Comparison of ENCODE assay signal across 9 mouse cellular contexts in the genomic region with DNA sequence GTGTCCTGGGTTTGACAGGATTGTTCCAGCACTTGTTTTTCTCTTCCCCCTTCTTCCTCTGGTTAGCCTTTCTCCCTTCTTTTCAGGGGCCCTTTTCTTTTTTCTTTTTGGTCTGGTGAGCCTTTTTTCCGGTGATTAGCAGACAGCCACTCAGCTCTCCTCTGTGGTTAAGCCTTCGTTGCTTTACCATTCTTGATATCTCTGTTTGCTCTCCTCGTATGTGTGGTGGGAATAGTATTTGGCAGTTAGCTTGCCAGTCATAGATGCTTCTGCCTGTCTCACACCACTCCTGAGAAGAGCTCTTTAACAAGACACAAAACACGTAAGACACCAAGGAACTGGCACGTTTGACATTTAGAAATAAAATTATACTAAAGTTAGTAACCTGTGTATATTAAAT. TPM values are rescaled to one million over a fixed set of nuclear protein-coding genes. Genes with fewer than 3 reads are reported as not detected.
DNase-seq lines count a peak whose midpoint lies in the region; ATAC-seq and TF ChIP-seq lines count a peak whose summit lies in the region.
"Had no signal": no experiment of that assay in that cellular context is flagged by ENCODE, and none has a peak within 500 bp of the region (broad histone marks: within the 10 kb centered on the region; RNA-seq: fewer than 3 reads in every experiment).

No protein-coding gene starts in this region.

- ATAC-seq in heart, embryonic 14.5 days (ENCODE audit: insufficient number of reproducible peaks, insufficient read depth, low FRiP score, low read depth): no peak
- ATAC-seq in hindbrain, embryonic 14.5 days (ENCODE audit: low FRiP score): no peak
- ATAC-seq in midbrain, embryonic 12.5 days (ENCODE audit: low FRiP score, low read depth): no peak

- no peak for TF ChIP-seq CTCF in heart, adult 2 months (IDR thresholded peaks at IDR 0.05)
- no peak for TF ChIP-seq CTCF in MEL (IDR thresholded peaks at IDR 0.05 in 2 of 3, conservative IDR thresholded peaks at IDR 0.05 in 1 of 3; ENCODE audit: control insufficient read depth in 1 of 3, insufficient read depth in 1 of 3, low read depth in 2 of 3, low read length in 3 of 3, poor library complexity in 1 of 3, severe bottlenecking in 1 of 3)

- 0 out of 4 replicates have a peak overlapping the region, but pooled peaks of 1 of the 2 experiments have one; percentile 76 for H3K4me3 ChIP-seq in heart, embryonic 14.5 days (ENCODE audit: control insufficient read depth in 1 of 2, insufficient read depth in 1 of 2, low read depth in 1 of 2, low read length in 2 of 2)
- H3K4me3 ChIP-seq in heart, adult 2 months: no peak overlapping the region
- H3K4me3 ChIP-seq in MEL (ENCODE audit: control insufficient read depth in 1 of 2, insufficient read depth in 1 of 2, low read depth in 2 of 2, low read length in 2 of 2): peak overlapping the region; percentile 25 to 36; a peak in 3 of 4 replicates
- H3K4me3 ChIP-seq in hindbrain, embryonic 14.5 days (replicated peaks; ENCODE audit: low read length): peak overlapping the region; percentile 56
- H3K4me3 ChIP-seq in midbrain, embryonic 12.5 days: no peak overlapping the region

- H3K4me2 ChIP-seq in heart, embryonic 14.5 days (ENCODE audit: low read length): peak overlapping the region; percentile 88
- peak overlapping the region; percentile 72 for H3K4me2 ChIP-seq in hindbrain, embryonic 14.5 days (replicated peaks)
- H3K4me2 ChIP-seq in midbrain, embryonic 12.5 days (replicated peaks): peak overlapping the region; percentile 69

- H3K27me3 ChIP-seq in heart, embryonic 14.5 days (ENCODE audit: control insufficient read depth, insufficient read depth, low read length): no peaks in the 10 kb centered on the region
- no peaks in the 10 kb centered on the region for H3K27me3 ChIP-seq in heart, adult 2 months (ENCODE audit: control insufficient read depth, insufficient read depth, low read length)
- H3K27me3 ChIP-seq in MEL (ENCODE audit: control insufficient read depth in 1 of 2, insufficient read depth in 2 of 2, low read length in 2 of 2): no peaks in the 10 kb centered on the region
- no peaks in the 10 kb centered on the region for H3K27me3 ChIP-seq in hindbrain, embryonic 14.5 days (ENCODE audit: control insufficient read depth, insufficient read depth, low read length)
- no peaks in the 10 kb centered on the region for H3K27me3 ChIP-seq in midbrain, embryonic 12.5 days

- H3K9me3 ChIP-seq in heart, embryonic 14.5 days (ENCODE audit: control insufficient read depth, low read length): no peaks in the 10 kb centered on the region
- H3K9me3 ChIP-seq in MEL (replicated peaks; ENCODE audit: insufficient read depth, low read length): no peaks in the 10 kb centered on the region
- H3K9me3 ChIP-seq in hindbrain, embryonic 14.5 days (ENCODE audit: control insufficient read depth, low read length): no peaks in the 10 kb centered on the region
- no peaks in the 10 kb centered on the region for H3K9me3 ChIP-seq in midbrain, embryonic 12.5 days

- TF ChIP-seq EP300 in heart, adult 2 months (IDR thresholded peaks at IDR 0.05; ENCODE audit: insufficient read depth, low read depth, low read length): no peak
- no peak for TF ChIP-seq EP300 in MEL (IDR thresholded peaks at IDR 0.05; ENCODE audit: low read depth in 1 of 2, low read length in 2 of 2)

- peak overlapping the region; percentile 92; the same call in 1 of the 2 replicates for H3K9ac ChIP-seq in heart, embryonic 14.5 days (ENCODE audit: low read length)
- H3K9ac ChIP-seq in heart, adult 2 months (ENCODE audit: low read depth, low read length): no peak overlapping the region; the same call in 1 of the 2 replicates
- H3K9ac ChIP-seq in MEL (ENCODE audit: control insufficient read depth, low read depth, low read length, poor library complexity, severe bottlenecking): peak overlapping the region; percentile 56
- H3K9ac ChIP-seq in hindbrain, embryonic 14.5 days: peak overlapping the region; percentile 89
- H3K9ac ChIP-seq in midbrain, embryonic 12.5 days (replicated peaks): 0 out of 2 replicates have a peak overlapping the region, but pooled peaks have one; percentile 47

- no peak for TF ChIP-seq RAD21 in MEL (IDR thresholded peaks at IDR 0.05; ENCODE audit: low read depth, low read length)

- H3K79me2 ChIP-seq in heart, adult 2 months (replicated peaks; ENCODE audit: control insufficient read depth, insufficient read depth, low read length): no peaks in the 10 kb centered on the region
- no peaks in the 10 kb centered on the region for H3K79me2 ChIP-seq in MEL (ENCODE audit: control insufficient read depth, insufficient read depth, low read length, poor library complexity)

- H3K4me1 ChIP-seq in heart, embryonic 14.5 days (ENCODE audit: control insufficient read depth in 2 of 2, insufficient read depth in 2 of 2, low read length in 2 of 2): peaks cover 0 to 9% of the 10 kb centered on the region in 2 experiments; a peak in 1 of 4 replicates
- no peaks in the 10 kb centered on the region; the same call in 1 of the 2 replicates for H3K4me1 ChIP-seq in heart, adult 2 months (ENCODE audit: control insufficient read depth, insufficient read depth, low read length)
- peaks cover 0 to 9% of the 10 kb centered on the region in 2 experiments; a peak in 2 of 4 replicates for H3K4me1 ChIP-seq in MEL (ENCODE audit: control insufficient read depth in 1 of 2, insufficient read depth in 2 of 2, low read length in 2 of 2)
- peaks cover 10% of the 10 kb centered on the region for H3K4me1 ChIP-seq in hindbrain, embryonic 14.5 days (replicated peaks; ENCODE audit: control insufficient read depth, insufficient read depth, low read length)
- H3K4me1 ChIP-seq in midbrain, embryonic 12.5 days: peaks cover 11% of the 10 kb centered on the region

- WGBS in heart, embryonic 14.5 days: 69% methylated on average over 5 of the region's 5 CpGs
- 75% methylated on average over 5 of the region's 5 CpGs for WGBS in heart, adult 2 months
- WGBS in hindbrain, embryonic 14.5 days: 54% methylated on average over 5 of the region's 5 CpGs
- WGBS in midbrain, embryonic 12.5 days: 37% methylated on average over 5 of the region's 5 CpGs

- intact Hi-C loops in heart, adult 2 months (cut with DNase I): loop anchor here (10.0 kb wide), 1 partner anchor 1590 kb away; no protein-coding TSS in a partner anchor

- TF ChIP-seq POLR2A in heart, adult 2 months (IDR thresholded peaks at IDR 0.05; ENCODE audit: insufficient read depth, low read depth, low read length): no peak
- TF ChIP-seq POLR2A in MEL (IDR thresholded peaks at IDR 0.05; ENCODE audit: control insufficient read depth in 1 of 2, insufficient read depth in 1 of 2, low read depth in 1 of 2, low read length in 2 of 2, poor library complexity in 1 of 2): peak in 1 of 2 experiments; percentile 38; a peak in 1 of 4 replicates

- DNase-seq in heart, adult 2 months: no peak
- peak; percentile 68 for DNase-seq in MEL (ENCODE audit: low read depth, low spot score)
- no peak for DNase-seq in hindbrain, embryonic 14.5 days (ENCODE audit: low spot score)
- DNase-seq in embryo, embryonic 10.5 days (ENCODE audit: low spot score): no peak
- no peak for DNase-seq in testis, postnatal 14 days (ENCODE audit: low spot score)
- no peak for DNase-seq in gastrocnemius, postnatal 4 days (ENCODE audit: low spot score in 2 of 2)
- DNase-seq: gastrocnemius, postnatal 10 days had no signal

- H3K27ac ChIP-seq in heart, embryonic 14.5 days (replicated peaks in 1 of 2; ENCODE audit: control insufficient read depth in 1 of 2, insufficient read depth in 1 of 2, low read depth in 2 of 2, low read length in 2 of 2): no peak overlapping the region
- no peak overlapping the region for H3K27ac ChIP-seq in heart, adult 2 months
- peak overlapping the region; percentile 76 for H3K27ac ChIP-seq in MEL (ENCODE audit: control insufficient read depth, low read depth, low read length)
- H3K27ac ChIP-seq in hindbrain, embryonic 14.5 days: peak overlapping the region; percentile 96
- 0 out of 2 replicates have a peak overlapping the region, but pooled peaks have one; percentile 25 for H3K27ac ChIP-seq in midbrain, embryonic 12.5 days (replicated peaks)

- H3K36me3 ChIP-seq in heart, embryonic 14.5 days (ENCODE audit: control insufficient read depth, insufficient read depth, low read length): no peaks in the 10 kb centered on the region
- no peaks in the 10 kb centered on the region; the same call in 1 of the 2 replicates for H3K36me3 ChIP-seq in heart, adult 2 months (ENCODE audit: control insufficient read depth, insufficient read depth, low read length)
- H3K36me3 ChIP-seq in MEL (ENCODE audit: control insufficient read depth in 1 of 2, insufficient read depth in 2 of 2, low read length in 2 of 2): peaks cover 0 to 8% of the 10 kb centered on the region in 2 experiments; a peak in 2 of 4 replicates
- H3K36me3 ChIP-seq in hindbrain, embryonic 14.5 days (replicated peaks; ENCODE audit: control insufficient read depth, insufficient read depth): no peaks in the 10 kb centered on the region
- no peaks in the 10 kb centered on the region for H3K36me3 ChIP-seq in midbrain, embryonic 12.5 days

RNA-seq across cellular contexts. Expression of gene Abt1, which starts 20.8 kb away (rescaled TPM):
- polyA plus RNA-seq in heart, embryonic 14.5 days (2014; fragmentation: Nextera tagmentation; extraction: Ambion mirVana): 8.3 and 9.1 TPM in 2 replicates
- 1 to 10 TPM; 3.9 to 5.1 TPM for total RNA-seq in heart, adult 2 months (2021)
- polyA plus RNA-seq in heart, adult 2 months (2012; rRNA removed): 2.4 and 3.1 TPM in 2 replicates
- 12.5 and 16.2 TPM in 2 replicates for total RNA-seq in MEL (2012; rRNA removed)
- polyA plus RNA-seq in MEL (2012; ENCODE audit: insufficient read depth in 1 of 2, insufficient read length in 2 of 2, low read depth in 1 of 2, low replicate concordance in 2 of 2, missing spikeins in 1 of 2): 10 to 100 TPM in 1 of 2 experiments, not detected in 1; 14.2 TPM
- 8.5 and 8.9 TPM in 2 replicates for polyA plus RNA-seq in hindbrain, embryonic 14.5 days (2014; fragmentation: Nextera tagmentation; extraction: Ambion mirVana)
- 10.1 and 12.3 TPM in 2 replicates for polyA plus RNA-seq in midbrain, embryonic 12.5 days (2016; fragmentation: Nextera tagmentation; extraction: Ambion mirVana)
- 1 to 10 TPM; 6.2 to 6.6 TPM for total RNA-seq in gastrocnemius, postnatal 4 days (2021)

RNA-seq across cellular contexts. Expression of gene Btn1a1, which starts 21.2 kb away (rescaled TPM):
- 1.7 and 1.9 TPM in 2 replicates for polyA plus RNA-seq in heart, embryonic 14.5 days (2014; fragmentation: Nextera tagmentation; extraction: Ambion mirVana)
- not detected for total RNA-seq in heart, adult 2 months (2021)
- 0.20 TPM in 1 of 2 replicates, not detected in the other for polyA plus RNA-seq in heart, adult 2 months (2012; rRNA removed)
- total RNA-seq in MEL (2012; rRNA removed): 0.07 TPM in 1 of 2 replicates, not detected in the other
- polyA plus RNA-seq in MEL (2012; ENCODE audit: insufficient read depth in 1 of 2, insufficient read length in 2 of 2, low read depth in 1 of 2, low replicate concordance in 2 of 2, missing spikeins in 1 of 2): under 1 TPM in 1 of 2 experiments, not detected in 1; 0.25 TPM
- 0.05 TPM in 1 of 2 replicates, not detected in the other for polyA plus RNA-seq in hindbrain, embryonic 14.5 days (2014; fragmentation: Nextera tagmentation; extraction: Ambion mirVana)
- polyA plus RNA-seq in midbrain, embryonic 12.5 days (2016; fragmentation: Nextera tagmentation; extraction: Ambion mirVana): not detected in 2 replicates
- not detected for total RNA-seq in gastrocnemius, postnatal 4 days (2021)
- total RNA-seq: gastrocnemius, postnatal 10 days had no signal

RNA-seq across cellular contexts. Expression of gene Btn2a2, which starts 44.2 kb away (rescaled TPM):
- polyA plus RNA-seq in heart, embryonic 14.5 days (2014; fragmentation: Nextera tagmentation; extraction: Ambion mirVana): 0.40 and 0.43 TPM in 2 replicates
- total RNA-seq in heart, adult 2 months (2021): not detected
- not detected in 2 replicates for polyA plus RNA-seq in heart, adult 2 months (2012; rRNA removed)
- not detected in 2 replicates for total RNA-seq in MEL (2012; rRNA removed)
- not detected for polyA plus RNA-seq in MEL (2012; ENCODE audit: insufficient read depth in 1 of 2, insufficient read length in 2 of 2, low read depth in 1 of 2, low replicate concordance in 2 of 2, missing spikeins in 1 of 2)
- polyA plus RNA-seq in hindbrain, embryonic 14.5 days (2014; fragmentation: Nextera tagmentation; extraction: Ambion mirVana): 0.21 TPM in 1 of 2 replicates, not detected in the other
- 0.10 and 0.17 TPM in 2 replicates for polyA plus RNA-seq in midbrain, embryonic 12.5 days (2016; fragmentation: Nextera tagmentation; extraction: Ambion mirVana)
- under 1 TPM in 1 of 2 experiments, not detected in 1; 0.23 TPM for total RNA-seq in gastrocnemius, postnatal 4 days (2021)

Comparison
In these comparisons a context has a peak if more than half of its experiments do, and no peak if none do; other contexts are left out.
1. H3K27ac ChIP-seq: peak in MEL (single experiment), hindbrain, embryonic 14.5 days (single experiment) and midbrain, embryonic 12.5 days (single experiment); none in heart, embryonic 14.5 days (0 of 2) and heart, adult 2 months (single experiment).
2. H3K4me3 ChIP-seq: peak in MEL (2 of 2) and hindbrain, embryonic 14.5 days (single experiment); none in heart, adult 2 months (single experiment) and midbrain, embryonic 12.5 days (single experiment).
3. Peak in every context shown above with its lines, with median percentiles within 50 percentile points of each other: H3K4me2 ChIP-seq.